Mouse (Mus musculus): Measurements from ENCODE around the gene Ctse.

GRCm38 (mm10) chr1:131626200-131626599 is 11.9 kb upstream of the Ctse start:
- TF ChIP-seq POLR2A (IDR thresholded peaks at IDR 0.05; ENCODE audit: extremely low read depth, insufficient read depth, low read length) (no peak), CTCF (IDR thresholded peaks at IDR 0.05; ENCODE audit: low read depth, low read length) (no peak)
